Mouse (Mus musculus) thymus, adult 2 months (tissue): ENCODE measurements around the gene Nrp1. TPM values are rescaled to one million over a fixed set of nuclear protein-coding genes. Genes with fewer than 3 reads are reported as not detected.

Experiments used
- DNase-seq: peaks from one replicate; pipeline ENCODE4 v3.0.0; 2021
- H3K27ac ChIP-seq: fragments of 200-500 bp; 2 replicates; pipeline ENCODE4 v1.5.1; 2012; ENCODE audit warnings: low read length, control low read depth; ENCODE audit not compliant: control insufficient read depth, insufficient read depth
- H3K27me3 ChIP-seq: fragments of 200-500 bp; 2 replicates; pipeline ENCODE4 v1.6.1; 2012; ENCODE audit warnings: mild to moderate bottlenecking, low read length, moderate library complexity, mixed read lengths; ENCODE audit not compliant: control insufficient read depth, insufficient read depth
- H3K36me3 ChIP-seq: fragments of 200-500 bp; 2 replicates; pipeline ENCODE4 v1.6.1; 2012; ENCODE audit warnings: mild to moderate bottlenecking, low read length, moderate library complexity; ENCODE audit not compliant: control insufficient read depth, insufficient read depth
- H3K4me1 ChIP-seq: fragments of 200-500 bp; replicated peaks from 2 replicates; pipeline ENCODE4 v1.6.1; 2012; ENCODE audit warnings: low read length; ENCODE audit not compliant: control insufficient read depth, insufficient read depth
- H3K4me3 ChIP-seq: fragments of 200-500 bp; 2 replicates; pipeline ENCODE4 v1.5.1; 2012; ENCODE audit warnings: mild to moderate bottlenecking, low read length, control low read depth, moderate library complexity; ENCODE audit not compliant: control insufficient read depth, insufficient read depth
- CTCF ChIP-seq: fragments of 200-500 bp; IDR thresholded peaks from 2 replicates; pipeline ENCODE4 v1.5.1; 2012; ENCODE audit warnings: mild to moderate bottlenecking, control low read depth, low read length, moderate library complexity, borderline replicate concordance; ENCODE audit not compliant: control insufficient read depth, poor library complexity, insufficient read depth; ENCODE audit errors: extremely low read depth
- POLR2A ChIP-seq: fragments of 200-500 bp; IDR thresholded peaks from 2 replicates; pipeline ENCODE4 v1.6.1; 2012; ENCODE audit warnings: mild to moderate bottlenecking, low read length, control low read depth, moderate library complexity; ENCODE audit not compliant: control insufficient read depth, poor library complexity, insufficient read depth; ENCODE audit errors: extremely low read depth
- WGBS: fragments of 180-500 bp; shearing (Covaris S2); methylation state at CpG from one replicate; pipeline ENCODE4 v1.1.7; 2018; 5-methylcytosine and 5-hydroxymethylcytosine counted together
- polyA plus RNA-seq: library from polyadenylated mRNA; depleted of rRNA; stranded (reverse); fragments of >200 nt; gene quantifications from 2 replicates; pipeline ENCODE4 v1.2.3, GENCODE M21; 2012

The Nrp1 gene
- polyA plus RNA-seq, 1 experiment = 18.4 TPM

DNA sequence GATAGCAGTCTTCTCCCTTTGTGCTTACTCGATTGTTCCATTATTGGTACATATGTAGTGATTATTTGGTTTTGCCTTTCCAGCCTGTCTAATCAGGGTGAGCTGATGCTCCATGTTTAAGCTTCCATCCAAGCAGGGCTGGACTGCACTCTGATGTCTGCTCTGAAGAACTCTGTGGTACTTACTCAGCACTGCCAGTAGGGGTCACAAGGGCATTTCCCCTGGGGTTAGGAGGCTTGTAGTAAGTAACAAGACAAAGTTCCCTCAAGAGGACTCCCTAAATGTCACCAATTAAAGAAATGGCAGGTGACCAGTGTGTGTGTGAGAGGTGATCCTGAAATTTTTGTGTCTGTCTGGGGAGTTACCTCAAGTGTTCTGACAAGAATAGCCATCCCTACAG is 161.0 kb downstream of the Nrp1 start:
- no peak for TF ChIP-seq POLR2A
- TF ChIP-seq CTCF = no peak
- H3K4me3 ChIP-seq = no peak overlapping the region
- H3K27ac ChIP-seq = no peak overlapping the region
- 71% methylated on average over 1 of the region's 1 CpGs for WGBS
- no peaks in the 10 kb centered on the region for H3K36me3 ChIP-seq
- DNase-seq = peak; percentile 54
- no peaks in the 10 kb centered on the region for H3K27me3 ChIP-seq
- peaks cover 7% of the 10 kb centered on the region for H3K4me1 ChIP-seq

- WGBS = 92% methylated on average over 7 of the region's 7 CpGs
- peak; percentile 48 for DNase-seq
- H3K27ac ChIP-seq = no peak overlapping the region
- no peaks in the 10 kb centered on the region for H3K27me3 ChIP-seq
- H3K4me3 ChIP-seq = no peak overlapping the region
- TF ChIP-seq CTCF = no peak
- no peak for TF ChIP-seq POLR2A
- no peaks in the 10 kb centered on the region for H3K36me3 ChIP-seq
- H3K4me1 ChIP-seq = no peaks in the 10 kb centered on the region
These were observed 165.4 kb downstream of the Nrp1 start for GRCm38 (mm10) chr8:128523825-128524224.

GRCm38 (mm10) chr8:128525912-128526311 is 167.5 kb downstream of the Nrp1 start:
- Histone ChIP-seq H3K4me1 (no peaks in the 10 kb centered on the region), H3K4me3 (no peak overlapping the region), H3K27me3 (no peaks in the 10 kb centered on the region), H3K36me3 (no peaks in the 10 kb centered on the region), H3K27ac (no peak overlapping the region)
- WGBS = 86% methylated on average over 1 of the region's 1 CpGs
- TF ChIP-seq POLR2A = no peak
- TF ChIP-seq CTCF = no peak
- DNase-seq = no peak

GRCm38 (mm10) chr8:128528591-128529383 is 170.4 kb downstream of the Nrp1 start:
- Histone ChIP-seq H3K4me1 (no peaks in the 10 kb centered on the region), H3K27ac (no peak overlapping the region), H3K27me3 (no peaks in the 10 kb centered on the region), H3K4me3 (no peak overlapping the region), H3K36me3 (no peaks in the 10 kb centered on the region)
- TF ChIP-seq POLR2A (no peak), CTCF (no peak)
- no peak for DNase-seq
- 89% methylated on average over 8 of the region's 8 CpGs for WGBS

DNA sequence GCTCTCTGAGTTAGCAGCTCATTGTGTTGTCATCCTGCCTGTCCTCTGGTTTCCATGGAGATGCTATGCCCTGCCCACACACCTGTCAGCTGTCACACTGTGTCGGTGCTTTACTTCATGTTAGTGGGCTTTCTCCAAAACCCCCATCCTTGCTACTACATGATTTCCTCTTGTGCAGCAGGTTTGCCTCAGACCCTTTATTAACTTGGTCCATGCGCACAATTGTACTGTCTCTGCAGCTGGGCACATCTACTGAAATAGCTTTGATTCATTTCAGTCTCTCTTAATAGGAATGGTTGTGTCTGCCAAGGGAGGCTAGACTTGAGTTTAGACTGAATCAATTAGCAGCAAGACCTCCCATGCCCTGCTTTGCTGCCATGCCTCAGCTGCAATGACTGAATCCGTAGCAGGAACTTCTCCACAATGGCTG is 176.1 kb downstream of the Nrp1 start:
- no peak overlapping the region for H3K27ac ChIP-seq
- WGBS = 62% methylated on average over 3 of the region's 3 CpGs
- H3K27me3 ChIP-seq = no peaks in the 10 kb centered on the region
- TF ChIP-seq POLR2A = no peak
- TF ChIP-seq CTCF = no peak
- no peaks in the 10 kb centered on the region for H3K36me3 ChIP-seq
- peak; percentile 22 for DNase-seq
- peaks cover 5% of the 10 kb centered on the region for H3K4me1 ChIP-seq
- H3K4me3 ChIP-seq = no peak overlapping the region

DNA sequence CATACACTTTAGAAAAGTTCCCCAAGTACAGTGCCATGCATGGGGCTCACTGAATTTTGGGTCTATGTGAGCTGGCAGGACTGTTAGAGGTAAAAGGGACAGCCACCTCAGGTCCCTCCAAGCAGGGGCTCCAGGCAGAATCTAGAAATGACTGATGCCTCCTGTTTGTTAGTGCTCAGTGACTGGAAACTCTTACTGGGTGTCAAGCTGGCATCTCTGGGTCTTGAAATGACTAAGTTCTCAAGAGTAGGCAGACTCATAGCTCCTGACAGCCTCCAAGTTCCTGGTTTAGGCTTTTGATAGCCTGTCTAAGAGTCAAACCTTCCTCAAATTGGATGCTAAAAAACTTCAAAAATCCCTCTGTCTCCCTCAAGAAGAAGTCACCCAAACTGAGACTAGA is 177.3 kb downstream of the Nrp1 start:
- peaks cover 5% of the 10 kb centered on the region for H3K4me1 ChIP-seq
- no peaks in the 10 kb centered on the region for H3K27me3 ChIP-seq
- no peak overlapping the region for H3K27ac ChIP-seq
- no peak for TF ChIP-seq CTCF
- TF ChIP-seq POLR2A = no peak
- H3K36me3 ChIP-seq = no peaks in the 10 kb centered on the region
- DNase-seq = no peak
- H3K4me3 ChIP-seq = no peak overlapping the region
